Mouse (Mus musculus): Measurements from ENCODE around the gene Ccdc38.

- no peak for TF ChIP-seq CTCF (conservative IDR thresholded peaks at IDR 0.05; ENCODE audit: insufficient read depth, insufficient read length, low read depth, low read length)
- TF ChIP-seq POLR2A (IDR thresholded peaks at IDR 0.05; ENCODE audit: low read depth, low read length), result no peak
Observed at GRCm38 (mm10) chr10:93541585-93541984, 1.2 kb downstream of the Ccdc38 start.
